Mouse (Mus musculus) adrenal gland, adult 2 months (tissue): ENCODE results near the gene Cops4. TPM values are rescaled to one million over a fixed set of nuclear protein-coding genes. Genes with fewer than 3 reads are reported as not detected.

Experiments
- DNase-seq: peaks from one replicate; pipeline ENCODE4 v3.0.0; 2021
- microRNA-seq, 2 experiments: library from miRNA; unstranded; fragments of <30 nt; microRNA quantifications; one replicate each; pipeline ENCODE4 v1.2.0; 2021
- polyA plus RNA-seq: library from polyadenylated mRNA; depleted of rRNA; stranded (reverse); fragments of >200 nt; gene quantifications from 2 replicates; pipeline ENCODE4 v1.2.3, GENCODE M21; 2012; rRNA removed
- total RNA-seq, 2 experiments: library from RNA; stranded (reverse); gene quantifications; 2 replicates each; pipeline ENCODE4 v1.2.3; 2021

Gene Cops4
- total and polyA plus RNA-seq, 3 experiments, result 8.5 to 79.5 (median 78.9) TPM

- no peak for DNase-seq
Measured at GRCm38 (mm10) chr5:100578863-100579411, 60.8 kb downstream of the Cops4 start.

GRCm38 (mm10) chr5:100581622-100582434 is 63.7 kb downstream of the Cops4 start:
- DNase-seq, result no peak

DNA sequence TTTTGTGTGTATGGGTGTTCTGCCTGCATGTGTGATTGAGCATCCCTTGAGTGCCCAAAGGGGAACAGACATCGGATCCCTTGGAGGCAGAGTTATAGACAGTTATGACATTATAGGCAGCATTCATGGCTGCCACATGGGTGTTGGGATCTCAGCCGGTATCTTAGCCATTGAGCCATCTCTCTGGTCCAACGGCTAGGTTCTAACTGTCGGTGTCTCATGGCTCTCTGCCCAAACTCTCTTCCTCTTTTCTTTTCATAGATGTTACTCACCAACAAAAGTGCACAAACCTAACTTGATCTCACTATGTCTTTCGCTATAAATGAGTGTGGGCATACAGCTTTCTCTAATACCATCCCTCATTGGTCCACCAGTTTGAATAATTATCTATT is 64.3 kb downstream of the Cops4 start:
- DNase-seq, result no peak

DNA sequence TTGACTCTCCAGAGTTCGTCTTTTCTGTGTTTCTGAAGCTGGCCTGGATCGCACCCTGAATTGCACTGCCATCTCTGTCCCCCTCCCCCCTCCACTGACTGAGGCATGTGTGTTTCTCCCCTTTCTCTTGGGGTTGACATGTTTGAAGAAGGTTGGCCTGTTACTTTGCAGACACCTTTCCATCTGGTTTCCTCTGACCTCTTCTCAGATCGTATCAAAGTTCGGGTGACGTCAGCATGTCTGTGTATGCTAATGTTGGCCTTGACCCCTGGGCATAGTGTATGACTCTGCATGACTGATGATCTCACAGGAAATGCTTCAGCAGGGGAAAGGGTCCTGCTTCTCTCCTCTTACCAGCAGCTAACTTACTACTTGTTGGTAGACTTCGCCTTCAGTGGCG is 65.0 kb downstream of the Cops4 start:
- DNase-seq, result no peak

- no peak for DNase-seq
Measured at GRCm38 (mm10) chr5:100585206-100585644, 67.1 kb downstream of the Cops4 start.

- DNase-seq, result no peak
Measured at GRCm38 (mm10) chr5:100585657-100586056, 67.5 kb downstream of the Cops4 start.

DNA sequence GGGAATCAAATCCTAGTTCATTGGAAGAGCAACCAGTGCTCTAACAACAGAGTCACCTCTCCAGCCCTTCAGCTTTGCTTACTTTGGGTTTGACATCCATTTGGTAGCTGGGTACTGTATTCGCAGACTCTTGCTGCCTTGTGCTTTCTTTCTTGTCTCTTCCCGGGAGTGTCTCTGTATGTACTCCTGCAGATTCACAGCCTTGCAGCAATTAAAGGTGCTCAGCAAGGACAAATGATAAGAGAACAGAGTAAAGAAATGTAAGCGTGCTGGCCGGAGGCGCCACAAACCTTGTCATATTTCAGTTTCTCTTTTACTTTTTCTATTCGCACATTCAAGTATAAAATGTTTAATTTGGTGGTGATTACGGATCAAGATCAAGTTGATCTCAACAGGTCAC is 69.0 kb downstream of the Cops4 start:
- DNase-seq, result no peak

GRCm38 (mm10) chr5:100587626-100588025 is 69.5 kb downstream of the Cops4 start:
- DNase-seq, result no peak

DNA sequence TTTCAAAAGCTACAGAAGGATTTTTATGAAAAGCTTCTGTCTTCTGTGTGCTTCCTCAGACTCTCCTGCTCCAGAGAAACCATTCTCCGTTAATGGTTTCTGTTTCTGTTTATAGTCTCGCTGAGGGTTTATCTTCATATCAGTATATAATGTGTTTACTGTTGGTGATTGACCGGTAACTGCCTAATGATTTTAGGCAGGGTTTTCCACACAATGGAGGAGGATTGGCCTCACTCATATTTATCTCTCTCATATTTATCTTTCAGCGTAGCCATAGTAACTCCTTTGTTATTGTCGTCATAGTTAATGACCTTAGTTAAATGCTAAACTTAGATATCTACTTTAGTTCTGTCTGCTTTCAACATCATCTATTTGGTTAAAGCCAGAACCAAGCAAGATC is 72.4 kb downstream of the Cops4 start:
- no peak for DNase-seq

DNA sequence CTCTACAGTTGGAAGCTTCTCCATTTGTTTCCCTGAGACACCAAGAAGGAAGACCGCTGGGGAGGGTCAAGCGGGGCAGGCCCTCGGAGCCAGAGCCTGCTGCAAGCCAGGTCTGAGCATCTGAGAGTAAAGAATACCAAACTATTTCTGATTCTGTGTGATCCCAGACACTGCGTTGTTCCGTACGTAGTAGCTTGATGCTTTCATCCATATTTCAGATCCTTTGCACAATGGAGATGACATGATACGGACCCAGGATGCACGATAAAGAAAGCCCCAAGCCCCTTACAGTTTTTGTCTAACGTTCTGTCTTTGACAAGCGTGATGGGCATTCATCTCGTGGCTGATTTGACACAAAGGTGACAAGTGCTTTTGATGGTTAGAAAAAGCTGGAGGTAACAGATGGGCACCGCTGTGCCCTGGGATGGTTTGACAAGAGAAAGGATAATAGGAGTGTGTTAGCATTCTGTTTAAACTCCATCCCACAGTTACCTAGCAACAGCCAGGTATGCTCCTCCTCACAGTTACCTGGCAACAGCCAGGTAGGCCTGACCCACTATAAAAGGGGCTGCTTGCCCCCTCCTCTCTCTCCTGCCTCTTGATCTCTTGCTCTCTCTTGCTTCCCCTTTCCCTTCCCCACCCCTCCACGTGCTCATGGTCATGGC is 76.8 kb downstream of the Cops4 start:
- no peak for DNase-seq

DNA sequence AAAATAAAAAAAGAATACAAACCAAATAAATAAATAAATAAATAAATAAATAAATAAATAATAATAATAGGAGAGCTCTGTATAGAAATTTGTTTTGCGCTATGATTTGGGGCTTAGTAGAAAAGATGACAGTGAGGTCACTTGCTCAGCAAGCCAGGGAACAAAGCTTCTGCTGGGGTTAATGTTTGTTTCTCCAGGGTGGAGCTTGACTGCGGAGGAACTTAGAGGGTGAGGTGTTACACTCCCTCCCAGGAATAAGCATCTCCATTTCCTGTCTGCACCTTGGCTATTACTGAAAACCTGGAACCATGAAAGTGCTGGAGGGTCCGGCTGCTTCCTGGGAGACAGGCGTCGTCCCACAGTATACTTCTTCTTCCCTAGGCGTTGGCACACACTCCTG is 77.9 kb downstream of the Cops4 start:
- no peak for DNase-seq

Small RNA genes within 50 kb of the gene (microRNA-seq; reads per million reads assigned to microRNA genes)
- 0 reads per million in 2 experiments for gene Gm23222

Other genes with a start within 250 kb of the Cops4 start
- gene Sec31a, start 102.1 kb upstream of the Cops4 start, total RNA-seq, result 100 to 1,000 TPM; 153 to 237 TPM
- gene Sec31a, start 102.1 kb upstream of the Cops4 start, polyA plus RNA-seq, result 265 and 326 TPM in 2 replicates
- 10 to 100 TPM in 1 of 2 experiments, 1 to 10 TPM in 1; 8.6 to 14.6 TPM for gene Lin54, start 17.7 kb upstream of the Cops4 start, total RNA-seq
- 1.8 and 2.7 TPM in 2 replicates for gene Lin54, start 17.7 kb upstream of the Cops4 start, polyA plus RNA-seq
- gene Plac8, start 53.9 kb downstream of the Cops4 start, total RNA-seq, result 10 to 100 TPM in 1 of 2 experiments, 1 to 10 TPM in 1; 5.7 to 11.3 TPM
- 5.0 and 5.1 TPM in 2 replicates for gene Plac8, start 53.9 kb downstream of the Cops4 start, polyA plus RNA-seq
- 10 to 100 TPM; 53.0 to 74.5 TPM for gene Coq2, start 156.8 kb downstream of the Cops4 start, total RNA-seq
- 142 and 265 TPM in 2 replicates for gene Coq2, start 156.8 kb downstream of the Cops4 start, polyA plus RNA-seq
- gene Hpse, start 201.4 kb downstream of the Cops4 start, total RNA-seq, result under 1 TPM; 0.72 to 0.97 TPM
- gene Hpse, start 201.4 kb downstream of the Cops4 start, polyA plus RNA-seq, result 0.57 and 0.87 TPM in 2 replicates